ENCODE assay signal across 1 mouse cellular context in the genomic region with DNA sequence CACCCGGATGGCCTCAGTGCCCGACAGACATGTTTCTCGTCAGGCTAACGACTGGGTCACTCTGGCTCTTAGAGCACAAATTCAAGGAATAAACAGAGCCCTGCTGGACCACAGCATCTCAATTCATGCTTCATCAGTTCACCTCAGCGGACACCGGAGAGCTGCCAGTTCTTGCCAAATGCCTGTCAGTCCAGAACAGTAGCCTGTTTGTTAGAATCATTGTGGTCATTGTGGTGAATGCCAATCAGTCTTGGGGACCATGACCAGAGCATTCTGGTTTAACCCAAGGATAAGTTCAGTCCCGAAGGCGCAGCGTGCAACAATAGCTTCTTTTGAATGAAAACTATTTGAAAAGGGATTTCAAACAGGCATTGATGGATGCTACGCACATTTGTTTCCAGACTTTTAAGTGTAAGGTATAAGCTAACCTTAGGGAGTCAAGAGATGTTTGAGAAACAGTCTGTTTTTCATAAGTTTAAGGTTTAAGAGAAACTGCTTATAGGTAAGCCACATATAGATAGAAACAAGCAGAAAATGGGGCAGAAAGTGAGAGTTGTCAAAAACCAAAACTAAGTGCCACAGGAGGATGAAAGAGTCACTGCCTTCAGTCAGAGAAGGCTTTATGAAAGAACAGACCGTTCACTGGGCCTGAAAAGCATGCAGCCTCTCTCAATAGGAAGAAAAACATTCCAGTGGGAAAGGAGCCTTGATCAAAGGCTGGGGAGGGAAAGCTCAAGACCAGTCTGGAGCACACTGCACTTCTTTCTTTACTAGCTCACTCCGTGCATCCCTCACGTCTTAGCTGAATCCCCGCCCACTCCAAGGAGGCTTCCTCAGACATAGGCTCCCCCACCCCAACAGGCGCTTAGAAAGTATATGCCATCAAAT.
TF ChIP-seq lines count a peak whose summit lies in the region.

No protein-coding gene starts in this region.

TF ChIP-seq in myocyte, 11 proteins besides CTCF, POLR2A, EP300 and RAD21:
- TF ChIP-seq CEBPB (IDR thresholded peaks at IDR 0.05; ENCODE audit: insufficient read depth, poor library complexity, severe bottlenecking): no peak
- TF ChIP-seq POLR2AphosphoS2 (IDR thresholded peaks at IDR 0.05; ENCODE audit: insufficient read length, low read depth): no peak
- no peak for TF ChIP-seq SRF (IDR thresholded peaks at IDR 0.05; ENCODE audit: control insufficient read depth, insufficient read length, low read depth)
- no peak for TF ChIP-seq MYOG (IDR thresholded peaks at IDR 0.05; ENCODE audit: control insufficient read depth in 1 of 3, insufficient read depth in 1 of 3, insufficient read length in 2 of 3, low read depth in 2 of 3)
- TF ChIP-seq USF1 (IDR thresholded peaks at IDR 0.05; ENCODE audit: low read depth): no peak
- no peak for TF ChIP-seq TCF12 (IDR thresholded peaks at IDR 0.05; ENCODE audit: insufficient read depth, poor library complexity, severe bottlenecking)
- no peak for TF ChIP-seq MYOD1 (IDR thresholded peaks at IDR 0.05; ENCODE audit: control insufficient read depth in 1 of 3, insufficient read length in 2 of 3, low read depth in 2 of 3)
- TF ChIP-seq REST (IDR thresholded peaks at IDR 0.05; ENCODE audit: insufficient read depth, insufficient read length): no peak
- no peak for TF ChIP-seq TCF3 (IDR thresholded peaks at IDR 0.05; ENCODE audit: insufficient read length, low read depth)
- TF ChIP-seq E2F4 (IDR thresholded peaks at IDR 0.05; ENCODE audit: insufficient read depth): no peak
- no peak for TF ChIP-seq MAX (IDR thresholded peaks at IDR 0.05; ENCODE audit: low read depth)
TF ChIP-seq in myocyte: peak in this region for 0.
